Mouse (Mus musculus) lung, postnatal 25 days (tissue): ENCODE measurements around the gene Srsy.
"Not testable (repeated sequence)": the region's sequence is repeated elsewhere in the genome, so short reads cannot be mapped to it uniquely, and the experiment has no call there.

Experiments
- DNase-seq: peaks from one replicate; pipeline ENCODE4 v3.0.0; 2022; ENCODE audit warnings: low spot score

Gene Srsy

DNA sequence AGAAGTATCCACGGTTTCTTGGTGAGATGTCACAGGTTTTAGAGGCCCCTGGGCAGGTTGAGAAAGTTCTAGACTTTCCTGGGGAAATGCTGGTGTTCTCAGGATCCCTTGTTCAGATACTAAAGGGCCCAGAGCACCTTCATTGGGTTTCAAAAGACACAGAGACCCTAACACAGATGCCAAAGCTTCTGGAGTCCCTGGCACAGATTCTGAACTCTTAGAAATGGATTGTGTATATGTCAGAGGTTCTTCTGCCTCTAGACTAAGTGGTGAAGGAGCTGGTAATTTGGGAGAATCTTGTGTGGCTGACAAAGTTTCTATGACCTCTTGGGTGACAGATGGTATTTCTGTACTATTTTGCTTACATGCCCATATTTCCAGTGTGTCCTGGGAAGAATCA is at the start of gene Srsy:
Gene Srsy, minus strand, starts transcription at position 101 of the 400 bp plus-strand sequence.
- not testable (repeated sequence) for DNase-seq
